Mouse (Mus musculus) frontal cortex, postnatal 25 days (tissue): ENCODE data around the gene Phgdh.

Experiments
- DNase-seq, 2 experiments: peaks; one replicate each; pipeline ENCODE4 v3.0.0; 2022; ENCODE audit warnings: low spot score in 2 of 2

The Phgdh gene

GRCm38 (mm10) chr3:98295965-98296364, 43.8 kb downstream of the Phgdh start:
- DNase-seq = no peak

GRCm38 (mm10) chr3:98291044-98291443, 48.7 kb downstream of the Phgdh start:
- no peak for DNase-seq

GRCm38 (mm10) chr3:98283205-98283604, 56.6 kb downstream of the Phgdh start:
- no peak for DNase-seq

GRCm38 (mm10) chr3:98282422-98282821, 57.4 kb downstream of the Phgdh start:
- no peak for DNase-seq

GRCm38 (mm10) chr3:98280933-98281678, 58.7 kb downstream of the Phgdh start:
- DNase-seq = peak in 1 of 2 experiments; percentile 30

- DNase-seq = peak in 1 of 2 experiments; percentile 6
These were observed 59.4 kb downstream of the Phgdh start, which contains the start of gene Hmgcs2 for GRCm38 (mm10) chr3:98280204-98280932. Gene Hmgcs2, plus strand, starts transcription at chr3:98280435.

- no peak for DNase-seq
These were observed 60.1 kb downstream of the Phgdh start for GRCm38 (mm10) chr3:98279682-98280081.

GRCm38 (mm10) chr3:98273623-98274398, 66.0 kb downstream of the Phgdh start:
- DNase-seq = no peak

GRCm38 (mm10) chr3:98267249-98267651, 72.5 kb downstream of the Phgdh start:
- DNase-seq = no peak
